In the genomic region with DNA sequence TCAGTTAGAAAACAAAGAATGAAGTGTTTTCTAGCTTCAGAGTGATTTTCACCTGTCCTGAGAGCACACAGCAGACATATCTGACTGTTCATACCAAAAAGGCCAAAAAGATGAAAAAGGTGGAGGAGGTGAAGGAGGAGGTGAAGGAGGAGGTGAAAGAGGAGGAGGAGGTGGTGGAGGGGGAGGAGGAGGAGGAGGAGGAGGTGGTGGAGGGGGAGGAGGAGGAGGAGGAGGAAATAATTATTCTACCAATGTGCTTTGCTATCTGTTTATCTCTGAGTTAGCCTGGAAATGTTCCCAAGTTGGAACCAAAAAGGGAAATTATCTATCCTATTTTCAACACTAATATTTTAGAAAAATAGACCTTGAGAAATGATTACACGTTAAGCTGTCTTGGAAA, we compare ENCODE assay signal across 18 mouse cellular contexts.
A peak's percentile ranks its signal among the peaks of the same experiment; 100 is the strongest.
DNase-seq lines count a peak whose midpoint lies in the region; ATAC-seq and TF ChIP-seq lines count a peak whose summit lies in the region.
"Had no signal": no experiment of that assay in that cellular context is flagged by ENCODE, and none has a peak within 500 bp of the region (broad histone marks: within the 10 kb centered on the region; RNA-seq: fewer than 3 reads in every experiment).

No protein-coding gene starts in this region.

- H3K27ac ChIP-seq in forebrain, embryonic 14.5 days (ENCODE audit: low read depth, low read length) = no peak overlapping the region
- H3K27ac ChIP-seq in forebrain, embryonic 10.5 days = no peak overlapping the region
- H3K27ac ChIP-seq in midbrain, embryonic 16.5 days (ENCODE audit: low read length) = no peak overlapping the region
- H3K27ac ChIP-seq in midbrain, embryonic 14.5 days (replicated peaks; ENCODE audit: low read depth, low read length) = no peak overlapping the region
- no peak overlapping the region; the same call in 1 of the 2 replicates for H3K27ac ChIP-seq in forebrain, postnatal 0 days (ENCODE audit: low read depth, low read length)
- H3K27ac ChIP-seq: embryonic facial prominence, embryonic 10.5 days; embryonic facial prominence, embryonic 12.5 days had no signal

- no peaks in the 10 kb centered on the region for H3K36me3 ChIP-seq in forebrain, embryonic 14.5 days (ENCODE audit: control insufficient read depth, insufficient read depth, low read length)
- H3K36me3 ChIP-seq in forebrain, embryonic 10.5 days (replicated peaks) = no peaks in the 10 kb centered on the region
- no peaks in the 10 kb centered on the region for H3K36me3 ChIP-seq in midbrain, embryonic 16.5 days (ENCODE audit: control insufficient read depth, insufficient read depth, low read length)
- H3K36me3 ChIP-seq in midbrain, embryonic 14.5 days (ENCODE audit: control insufficient read depth, insufficient read depth, low read length) = no peaks in the 10 kb centered on the region
- no peaks in the 10 kb centered on the region for H3K36me3 ChIP-seq in forebrain, postnatal 0 days (ENCODE audit: insufficient read depth)
- H3K36me3 ChIP-seq: embryonic facial prominence, embryonic 10.5 days; embryonic facial prominence, embryonic 12.5 days had no signal

- no peaks in the 10 kb centered on the region for H3K4me1 ChIP-seq in forebrain, embryonic 14.5 days (ENCODE audit: control insufficient read depth, insufficient read depth, low read length)
- H3K4me1 ChIP-seq in forebrain, embryonic 10.5 days = no peaks in the 10 kb centered on the region
- H3K4me1 ChIP-seq in midbrain, embryonic 16.5 days (ENCODE audit: control insufficient read depth, insufficient read depth, low read length) = no peaks in the 10 kb centered on the region; the same call in 1 of the 2 replicates
- no peaks in the 10 kb centered on the region for H3K4me1 ChIP-seq in midbrain, embryonic 14.5 days (ENCODE audit: control insufficient read depth, insufficient read depth, low read length)
- H3K4me1 ChIP-seq in forebrain, postnatal 0 days (ENCODE audit: insufficient read depth) = no peaks in the 10 kb centered on the region
- H3K4me1 ChIP-seq: embryonic facial prominence, embryonic 10.5 days; embryonic facial prominence, embryonic 12.5 days had no signal

- no peaks in the 10 kb centered on the region for H3K9me3 ChIP-seq in forebrain, embryonic 14.5 days (replicated peaks; ENCODE audit: control insufficient read depth, low read length)
- H3K9me3 ChIP-seq in forebrain, embryonic 10.5 days = no peaks in the 10 kb centered on the region
- no peaks in the 10 kb centered on the region for H3K9me3 ChIP-seq in midbrain, embryonic 16.5 days (replicated peaks; ENCODE audit: control insufficient read depth, low read length, poor library complexity, severe bottlenecking)
- no peaks in the 10 kb centered on the region for H3K9me3 ChIP-seq in midbrain, embryonic 14.5 days (ENCODE audit: control insufficient read depth, low read length)
- H3K9me3 ChIP-seq in forebrain, postnatal 0 days (ENCODE audit: low read length) = no peaks in the 10 kb centered on the region
- H3K9me3 ChIP-seq: embryonic facial prominence, embryonic 10.5 days; embryonic facial prominence, embryonic 12.5 days had no signal

- H3K27me3 ChIP-seq in forebrain, embryonic 14.5 days (replicated peaks; ENCODE audit: control insufficient read depth, insufficient read depth, low read length) = no peaks in the 10 kb centered on the region
- H3K27me3 ChIP-seq in forebrain, embryonic 10.5 days (ENCODE audit: poor library complexity, severe bottlenecking) = no peaks in the 10 kb centered on the region
- H3K27me3 ChIP-seq in midbrain, embryonic 16.5 days (ENCODE audit: control insufficient read depth, insufficient read depth, low read depth, low read length) = no peaks in the 10 kb centered on the region
- H3K27me3 ChIP-seq in midbrain, embryonic 14.5 days (ENCODE audit: control insufficient read depth, insufficient read depth, low read length) = no peaks in the 10 kb centered on the region
- H3K27me3 ChIP-seq in forebrain, postnatal 0 days (ENCODE audit: insufficient read depth, low read length) = no peaks in the 10 kb centered on the region
- H3K27me3 ChIP-seq: embryonic facial prominence, embryonic 12.5 days had no signal

- H3K4me3 ChIP-seq in forebrain, embryonic 14.5 days (ENCODE audit: low read depth, low read length) = no peak overlapping the region
- H3K4me3 ChIP-seq in forebrain, embryonic 10.5 days = no peak overlapping the region
- no peak overlapping the region for H3K4me3 ChIP-seq in midbrain, embryonic 16.5 days (ENCODE audit: low read depth, low read length)
- no peak overlapping the region for H3K4me3 ChIP-seq in midbrain, embryonic 14.5 days (replicated peaks; ENCODE audit: low read depth, low read length)
- no peak overlapping the region for H3K4me3 ChIP-seq in forebrain, postnatal 0 days (ENCODE audit: low read depth, low read length)
- H3K4me3 ChIP-seq: embryonic facial prominence, embryonic 10.5 days; embryonic facial prominence, embryonic 12.5 days had no signal

- no peak for DNase-seq in forebrain, embryonic 14.5 days (ENCODE audit: low spot score)
- DNase-seq in forebrain, embryonic 10.5 days (ENCODE audit: extremely low spot score, low spot score) = no peak
- DNase-seq in midbrain, embryonic 14.5 days = no peak
- no peak for DNase-seq in forebrain, postnatal 0 days
- no peak for DNase-seq in layer of hippocampus, postnatal 25 days (ENCODE audit: extremely low spot score in 1 of 2, low spot score in 1 of 2)
- DNase-seq: adrenal gland, adult 2 months; adrenal gland, postnatal 10 days; adrenal gland, postnatal 25 days; cerebellum, adult 11 months; cerebellum, adult 18-20 months; cerebellum, adult 8-10 months; cerebellum, adult 9-11 months; cerebellum, postnatal 14 days; cerebellum, postnatal 36 days; embryo, embryonic 11 days had no signal

- H3K4me2 ChIP-seq in forebrain, embryonic 14.5 days (ENCODE audit: low read length) = no peak overlapping the region
- H3K4me2 ChIP-seq in midbrain, embryonic 16.5 days (ENCODE audit: low read length) = no peak overlapping the region
- H3K4me2 ChIP-seq in midbrain, embryonic 14.5 days (ENCODE audit: low read length) = no peak overlapping the region
- no peak overlapping the region for H3K4me2 ChIP-seq in forebrain, postnatal 0 days (ENCODE audit: low read depth)
- H3K4me2 ChIP-seq: embryonic facial prominence, embryonic 12.5 days had no signal

- whole genome bisulfite sequencing in forebrain, embryonic 14.5 days = 32% methylated on average over 1 of the region's 1 CpGs
- WGBS in forebrain, embryonic 10.5 days = 79% methylated on average over 1 of the region's 1 CpGs
- WGBS in midbrain, embryonic 16.5 days = 70% methylated on average over 1 of the region's 1 CpGs
- WGBS in midbrain, embryonic 14.5 days = 86% methylated on average over 1 of the region's 1 CpGs
- 26% methylated on average over 1 of the region's 1 CpGs for WGBS in forebrain, postnatal 0 days

- no peak overlapping the region for H3K9ac ChIP-seq in forebrain, embryonic 14.5 days (ENCODE audit: low read length)
- H3K9ac ChIP-seq in midbrain, embryonic 16.5 days (ENCODE audit: low read depth, low read length) = no peak overlapping the region
- H3K9ac ChIP-seq in midbrain, embryonic 14.5 days (replicated peaks; ENCODE audit: low read length) = no peak overlapping the region
- no peak overlapping the region for H3K9ac ChIP-seq in forebrain, postnatal 0 days
- H3K9ac ChIP-seq: embryonic facial prominence, embryonic 12.5 days had no signal

- ATAC-seq in forebrain, embryonic 14.5 days = peak; percentile 56; the same call in 1 of the 2 replicates
- ATAC-seq in midbrain, embryonic 16.5 days = peak; percentile 17; the same call in 1 of the 2 replicates
- no peak for ATAC-seq in midbrain, embryonic 14.5 days (ENCODE audit: low FRiP score, low TSS enrichment)
- ATAC-seq in forebrain, postnatal 0 days = peak; percentile 6; the same call in 1 of the 2 replicates

- no peak for TF ChIP-seq CTCF in forebrain, postnatal 0 days (IDR thresholded peaks at IDR 0.05; ENCODE audit: low read depth)
